Mouse (Mus musculus) c-Kit-positive CD71-positive TER-119-negative erythroid progenitor cells, embryonic 14.5 days (primary cell): ENCODE data around the gene Nfatc3.

Experiments
- DNase-seq: peaks from one replicate; pipeline ENCODE4 v3.0.0-alpha.2; 2013; ENCODE audit warnings: low read depth

Gene Nfatc3

DNA sequence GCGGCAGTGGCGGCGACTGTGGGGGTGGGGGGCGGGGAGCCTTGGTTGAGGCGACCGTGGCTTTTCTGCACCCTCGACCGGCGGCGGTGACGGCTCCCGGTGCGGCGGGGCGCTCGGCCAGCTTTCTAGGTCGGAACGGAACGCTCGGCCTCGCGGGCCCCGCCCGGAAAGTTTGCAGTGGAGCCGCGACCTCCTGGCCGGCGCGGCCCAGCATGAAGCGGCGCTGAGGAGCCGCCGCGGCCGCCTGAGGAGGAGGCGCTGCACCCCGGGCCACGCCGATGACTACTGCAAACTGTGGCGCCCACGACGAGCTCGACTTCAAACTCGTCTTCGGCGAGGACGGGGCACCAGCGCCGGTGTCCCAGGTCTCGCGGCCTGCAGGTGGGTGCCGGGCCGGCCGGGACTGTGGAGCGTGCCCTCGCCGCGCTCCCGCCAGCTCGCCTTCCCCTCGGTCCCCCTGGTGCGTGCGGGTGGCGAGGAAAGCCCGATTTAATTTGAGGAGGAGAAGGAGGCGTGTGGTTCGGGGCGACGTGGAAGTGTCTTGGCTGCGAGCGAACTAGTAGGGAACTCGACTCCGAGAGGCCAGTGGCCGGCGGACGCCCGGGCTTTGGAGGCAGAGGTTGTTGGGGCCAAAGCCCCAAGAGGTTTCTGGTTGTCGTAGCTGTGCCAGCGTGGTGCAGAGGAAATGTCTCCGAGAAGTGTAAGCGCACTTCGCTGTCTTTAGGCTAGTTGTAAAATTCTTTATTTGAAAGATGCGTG, 1.2 kb downstream of the Nfatc3 start:
- DNase-seq = no peak

DNA sequence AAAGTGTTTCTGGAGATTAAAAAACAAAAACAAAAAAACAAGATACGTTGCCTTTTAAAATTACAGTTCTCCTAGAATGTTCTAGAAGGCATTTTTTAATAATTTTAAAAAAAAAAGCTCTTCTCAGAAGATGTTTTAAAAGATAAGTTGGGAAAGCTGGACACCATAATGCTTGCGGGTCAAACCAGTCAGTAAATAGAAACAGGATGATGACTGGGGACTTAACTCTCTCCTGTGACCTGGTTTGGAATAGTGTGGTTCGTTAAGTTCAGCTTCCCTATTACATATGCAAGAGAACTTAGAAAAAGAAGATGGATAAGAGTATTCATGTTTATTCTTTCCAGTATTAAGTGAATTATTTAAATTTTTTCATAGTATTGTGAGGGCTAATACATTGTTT, 1.9 kb downstream of the Nfatc3 start:
- no peak for DNase-seq

- DNase-seq = no peak
These were observed 3.0 kb downstream of the Nfatc3 start for GRCm38 (mm10) chr8:106061686-106062085.

- no peak for DNase-seq
These were observed 4.4 kb downstream of the Nfatc3 start for GRCm38 (mm10) chr8:106063046-106063445.

DNA sequence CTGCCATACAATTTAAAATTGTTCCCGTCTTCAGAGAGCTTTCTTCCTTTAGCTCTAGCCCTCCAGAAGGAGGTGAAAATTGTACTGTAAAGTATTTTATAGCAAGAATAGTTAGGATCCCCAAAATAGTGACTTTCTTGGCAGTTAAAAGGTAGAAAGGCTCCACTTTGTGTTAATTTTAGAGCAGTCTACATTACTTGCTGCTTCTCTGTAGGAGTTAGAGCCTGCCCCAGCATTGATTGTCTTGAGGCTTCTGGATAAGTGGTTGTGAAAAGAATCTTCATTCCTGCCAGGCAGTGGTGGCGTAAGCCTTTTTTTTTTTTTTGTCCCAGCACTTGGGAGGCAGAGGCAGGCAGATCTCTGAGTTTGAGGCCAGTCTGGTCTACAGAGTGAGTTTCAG, 8.1 kb downstream of the Nfatc3 start:
- no peak for DNase-seq

GRCm38 (mm10) chr8:106069565-106069964, 10.9 kb downstream of the Nfatc3 start:
- no peak for DNase-seq

DNA sequence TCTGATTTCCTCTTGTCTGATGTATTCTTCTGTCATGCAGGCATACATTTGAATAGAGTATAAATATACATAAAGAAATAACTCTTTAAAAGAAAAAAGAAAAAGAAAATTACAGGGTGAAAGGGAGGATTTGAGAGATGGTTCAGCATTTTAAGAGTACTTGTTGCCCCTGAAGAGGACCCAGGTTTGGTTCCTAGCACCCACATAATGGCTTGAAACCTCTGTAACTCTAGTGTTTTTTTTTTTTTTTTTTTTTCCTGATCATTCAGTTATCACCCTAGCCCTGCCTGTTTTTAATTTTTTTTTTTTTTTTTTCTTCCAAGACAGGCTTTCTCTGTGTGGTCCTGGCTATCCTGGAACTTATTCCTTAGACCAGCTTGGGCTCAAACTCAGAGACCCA, 13.5 kb downstream of the Nfatc3 start:
- no peak for DNase-seq

DNA sequence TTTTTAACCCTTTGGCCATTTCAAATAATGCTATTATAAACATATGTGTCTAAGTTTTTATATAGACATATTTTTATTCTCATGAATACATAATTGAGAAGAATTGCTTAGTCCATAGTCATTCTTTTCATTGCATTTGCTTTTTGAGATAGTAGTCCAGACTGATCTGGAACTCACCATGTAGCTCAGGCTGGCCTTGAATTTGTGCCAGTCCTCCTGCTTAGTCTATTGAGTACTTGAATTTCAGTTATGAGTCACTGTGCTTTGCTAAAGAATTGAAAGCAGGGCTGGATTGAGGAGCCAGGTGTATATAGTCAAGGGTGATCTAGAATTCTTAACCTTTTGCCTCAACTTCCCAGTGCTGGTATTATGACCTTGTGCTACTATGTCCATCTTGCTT, 15.6 kb downstream of the Nfatc3 start:
- DNase-seq = no peak

DNA sequence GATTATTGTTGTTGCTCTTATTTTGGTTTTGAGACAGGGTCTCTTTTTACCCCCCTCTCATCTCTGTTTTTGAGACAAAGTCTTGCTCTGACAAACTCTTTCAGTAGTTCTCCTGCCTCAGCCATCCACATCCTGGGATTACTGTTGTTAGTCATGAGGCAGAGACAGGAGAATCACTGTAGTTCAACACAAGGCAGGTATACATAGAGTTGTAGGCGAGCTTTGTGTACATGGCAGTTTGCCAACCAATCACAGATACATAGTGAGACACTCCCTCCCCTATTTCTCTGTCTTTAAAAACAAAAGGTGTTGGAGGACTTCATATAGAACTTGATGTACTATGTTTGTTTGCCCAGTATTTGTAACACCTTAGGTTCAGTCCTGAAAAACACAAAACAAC, 16.0 kb downstream of the Nfatc3 start:
- no peak for DNase-seq

DNA sequence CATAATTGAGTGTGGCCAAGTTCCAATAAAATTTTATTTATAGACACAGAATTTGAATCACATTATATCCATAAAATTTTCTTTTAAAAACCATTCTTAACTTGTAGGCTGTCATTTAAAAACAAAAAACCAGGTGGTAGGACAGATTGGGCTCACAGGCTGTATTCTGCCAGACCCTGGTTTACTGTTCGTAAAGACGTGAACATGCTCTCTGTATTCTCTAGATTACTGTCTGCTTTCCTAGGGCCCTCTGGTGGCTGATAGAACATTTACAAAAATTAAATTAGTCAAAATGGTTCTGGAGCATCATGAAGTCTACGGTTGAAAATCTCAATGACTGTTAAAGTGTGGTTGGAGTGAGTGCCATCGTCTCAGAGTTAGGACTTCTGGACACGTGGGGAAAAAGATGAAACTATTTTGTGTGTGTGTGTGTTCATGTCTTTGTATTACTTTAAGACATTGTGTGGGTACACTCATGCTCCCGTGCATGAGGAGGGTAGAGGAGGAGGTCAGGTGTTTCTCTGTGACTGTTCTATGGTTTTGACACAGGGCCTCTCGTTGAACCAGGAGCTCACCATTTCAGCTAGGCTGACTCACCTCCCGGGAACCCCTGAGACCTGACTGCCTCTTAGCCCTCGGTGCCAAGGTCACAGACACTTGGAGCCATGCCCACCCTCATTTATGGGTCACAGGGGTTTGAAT, 16.7 kb downstream of the Nfatc3 start:
- DNase-seq = no peak

GRCm38 (mm10) chr8:106075863-106076174, 17.2 kb downstream of the Nfatc3 start:
- DNase-seq = no peak

- no peak for DNase-seq
These were observed 18.0 kb downstream of the Nfatc3 start for GRCm38 (mm10) chr8:106076612-106077011.

- DNase-seq = no peak
These were observed 18.9 kb downstream of the Nfatc3 start for GRCm38 (mm10) chr8:106077452-106078067.

GRCm38 (mm10) chr8:106102321-106102720, 43.7 kb downstream of the Nfatc3 start:
- no peak for DNase-seq

DNA sequence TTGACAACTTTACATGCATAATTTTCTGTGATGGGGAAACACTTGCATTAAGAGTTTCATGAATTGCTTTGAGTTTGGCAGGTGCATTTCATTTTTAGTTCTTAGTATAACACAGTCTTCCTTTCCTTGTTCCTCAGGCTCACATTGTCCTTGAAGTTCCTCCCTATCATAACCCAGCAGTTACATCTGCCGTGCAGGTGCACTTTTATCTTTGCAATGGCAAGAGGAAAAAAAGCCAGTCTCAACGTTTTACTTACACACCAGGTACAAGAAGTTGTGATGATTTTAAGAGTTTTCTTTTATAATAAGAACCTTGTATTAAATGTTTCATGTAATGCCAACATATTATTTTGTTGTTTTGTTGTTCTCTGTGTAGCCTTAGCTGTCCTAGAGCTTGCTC, 45.2 kb downstream of the Nfatc3 start:
- DNase-seq = no peak

DNA sequence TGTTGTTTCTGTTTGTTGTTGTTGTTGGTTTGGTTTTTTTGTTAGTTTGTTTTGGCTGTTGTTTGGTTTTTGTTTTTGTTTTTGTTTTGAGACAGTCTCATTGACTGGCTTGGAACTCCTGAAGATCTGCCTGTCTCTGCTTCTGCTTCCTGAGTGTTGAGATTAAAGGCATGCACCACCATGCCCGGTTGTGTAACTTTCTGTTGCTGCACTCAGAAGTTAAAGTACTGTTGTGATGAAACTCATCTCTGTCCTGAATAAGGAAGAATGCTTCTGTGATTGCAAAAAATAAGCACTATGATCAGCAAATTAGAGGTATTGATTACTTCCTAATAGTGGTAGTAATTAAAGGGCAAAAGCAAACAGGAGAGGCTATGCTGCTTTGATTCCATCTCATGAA, 47.6 kb downstream of the Nfatc3 start:
- no peak for DNase-seq

DNA sequence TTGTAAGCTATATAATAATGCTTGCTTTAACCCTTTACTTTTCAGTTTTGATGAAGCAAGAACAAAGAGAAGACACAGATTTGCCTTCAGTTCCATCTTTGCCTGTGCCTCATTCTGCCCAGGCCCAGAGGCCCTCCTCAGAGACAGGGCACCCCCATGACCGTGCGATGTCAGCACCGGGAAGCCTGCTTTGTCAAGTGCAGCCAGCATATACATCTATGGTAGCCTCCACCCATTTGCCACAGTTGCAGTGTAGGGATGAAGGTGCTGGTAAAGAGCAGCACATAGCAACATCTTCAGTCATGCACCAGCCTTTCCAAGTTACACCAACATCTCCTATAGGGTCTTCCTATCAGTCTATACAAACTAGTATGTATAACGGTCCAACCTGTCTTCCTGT, 49.4 kb downstream of the Nfatc3 start:
- DNase-seq = no peak

GRCm38 (mm10) chr8:106108729-106109128, 50.1 kb downstream of the Nfatc3 start:
- no peak for DNase-seq

- DNase-seq = no peak
These were observed 53.4 kb downstream of the Nfatc3 start for GRCm38 (mm10) chr8:106112041-106112440.

GRCm38 (mm10) chr8:106112514-106112913, 53.9 kb downstream of the Nfatc3 start:
- no peak for DNase-seq

GRCm38 (mm10) chr8:106115897-106116296, 57.3 kb downstream of the Nfatc3 start:
- peak; percentile 43 for DNase-seq

DNA sequence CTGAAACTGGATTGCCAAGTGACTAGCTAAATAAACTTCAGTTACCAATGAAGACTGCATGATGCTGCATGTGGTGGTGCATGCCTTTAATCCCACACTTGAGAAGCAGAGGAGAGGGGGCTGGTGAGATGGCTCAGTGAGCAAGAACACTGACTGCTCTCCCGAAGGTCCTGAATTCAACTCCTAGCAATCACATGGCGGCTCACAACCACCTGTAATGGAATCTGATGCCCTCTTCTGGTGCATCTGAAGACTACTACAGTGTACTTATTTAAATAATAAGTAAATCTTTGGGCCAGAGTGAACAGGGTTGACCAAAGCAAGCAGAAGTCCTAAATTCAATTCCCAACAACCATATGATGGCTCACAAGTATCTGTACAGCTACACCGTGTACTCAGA, 64.8 kb downstream of the Nfatc3 start:
- no peak for DNase-seq

- DNase-seq = no peak
These were observed 67.4 kb downstream of the Nfatc3 start for GRCm38 (mm10) chr8:106126055-106126454.

- DNase-seq = no peak
These were observed 68.4 kb downstream of the Nfatc3 start for GRCm38 (mm10) chr8:106127054-106127453.
